In genomic region chr9:31029751-31030511, GRCm38 (mm10) we compare ENCODE assay signal across 1 mouse cellular context.
TF ChIP-seq lines count a peak whose summit lies in the region.

No protein-coding gene starts in this region.

TF ChIP-seq in CH12.LX, 34 proteins besides CTCF, POLR2A, EP300 and RAD21 (continued from another document):
- TF ChIP-seq ZNF384 (IDR thresholded peaks at IDR 0.05; ENCODE audit: low read depth, low read length) = peak; percentile 71; the same call in 1 of the 2 replicates
- no peak for TF ChIP-seq USF1 (IDR thresholded peaks at IDR 0.05; ENCODE audit: low read depth, low read length)
- peak; percentile 48 for TF ChIP-seq MXI1 (IDR thresholded peaks at IDR 0.05; ENCODE audit: low read depth, low read length)
- no peak for TF ChIP-seq KAT2A (IDR thresholded peaks at IDR 0.05; ENCODE audit: insufficient replicate concordance, low read length)
- TF ChIP-seq ZKSCAN1 (IDR thresholded peaks at IDR 0.05; ENCODE audit: borderline replicate concordance, low read depth, low read length) = no peak
- TF ChIP-seq TCF12 (IDR thresholded peaks at IDR 0.05; ENCODE audit: low read depth, low read length) = peak; percentile 88
- TF ChIP-seq GABPA (IDR thresholded peaks at IDR 0.05; ENCODE audit: insufficient replicate concordance, low read depth, low read length) = no peak
